Mouse (Mus musculus) forebrain, embryonic 13.5 days (tissue): ENCODE results near the gene Serping1. TPM values are rescaled to one million over a fixed set of nuclear protein-coding genes. Genes with fewer than 3 reads are reported as not detected.
"Not testable (repeated sequence)": the region's sequence is repeated elsewhere in the genome, so short reads cannot be mapped to it uniquely, and the experiment has no call there.

Experiments used
- ATAC-seq: fragments of 200-750 bp; cut with Nextera tagmentation; 2 replicates; pipeline ENCODE4 v1.8.0; 2017
- H3K27ac ChIP-seq: fragments of 300-500 bp; sonication (generic); 2 replicates; pipeline ENCODE4 v1.5.1; 2015; ENCODE audit warnings: inconsistent platforms, mild to moderate bottlenecking, moderate library complexity
- H3K27me3 ChIP-seq: fragments of 300-500 bp; sonication (generic); 2 replicates; pipeline ENCODE4 v1.6.1; 2015; ENCODE audit warnings: mild to moderate bottlenecking, inconsistent platforms
- H3K36me3 ChIP-seq: fragments of 300-500 bp; sonication (generic); 2 replicates; pipeline ENCODE4 v1.6.1; 2015; ENCODE audit warnings: mild to moderate bottlenecking, inconsistent platforms; ENCODE audit not compliant: poor library complexity, severe bottlenecking
- H3K4me1 ChIP-seq: fragments of 300-500 bp; sonication (generic); 2 replicates; pipeline ENCODE4 v1.6.1; 2015; ENCODE audit warnings: inconsistent platforms
- H3K4me2 ChIP-seq: fragments of 300-500 bp; sonication (generic); 2 replicates; pipeline ENCODE4 v1.6.1; 2015; ENCODE audit warnings: inconsistent platforms, mild to moderate bottlenecking, moderate library complexity
- H3K4me3 ChIP-seq: fragments of 300-500 bp; sonication (generic); 2 replicates; pipeline ENCODE4 v1.5.1; 2015; ENCODE audit warnings: mild to moderate bottlenecking, inconsistent platforms
- H3K9ac ChIP-seq: fragments of 300-500 bp; sonication (generic); 2 replicates; pipeline ENCODE4 v1.6.1; 2015; ENCODE audit warnings: mild to moderate bottlenecking, inconsistent platforms
- H3K9me3 ChIP-seq: fragments of 300-500 bp; sonication (generic); replicated peaks from 2 replicates; pipeline ENCODE4 v1.6.1; 2016; ENCODE audit warnings: inconsistent platforms
- WGBS: fragments of 180-500 bp; shearing (Covaris S2); methylation state at CpG from one replicate; pipeline ENCODE4 v1.1.7; 2015; 5-methylcytosine and 5-hydroxymethylcytosine counted together
- polyA plus RNA-seq: library from polyadenylated mRNA; unstranded; fragments of >200 nt; fragmentation: Nextera tagmentation; extraction: Ambion mirVana; gene quantifications from 2 replicates; pipeline ENCODE4 v1.2.1, GENCODE M21; 2015

Gene Serping1
- polyA plus RNA-seq: 22.3 and 25.6 TPM in 2 replicates

- WGBS: 64% methylated on average over 9 of the region's 9 CpGs
- H3K4me2 ChIP-seq: peak within 1 kb of the TSS; percentile 59
- H3K4me1 ChIP-seq: peaks cover 14% of the 10 kb centered on the region
- no peaks in the 10 kb centered on the region for H3K9me3 ChIP-seq
- H3K9ac ChIP-seq: peak within 1 kb of the TSS; percentile 54
- peak within 1 kb of the TSS; percentile 35 for H3K4me3 ChIP-seq
- peak; percentile 50; the same call in 1 of the 2 replicates for ATAC-seq
- peak within 1 kb of the TSS; percentile 75 for H3K27ac ChIP-seq
- no peaks in the 10 kb centered on the region for H3K36me3 ChIP-seq
- no peaks in the 10 kb centered on the region for H3K27me3 ChIP-seq
Measured at GRCm38 (mm10) chr2:84775241-84775640, at the start of gene Serping1. TSS of gene Serping1 (minus strand) at chr2:84775444.

- 46% methylated on average over 2 of the region's 2 CpGs for WGBS
- H3K4me3 ChIP-seq: no peak overlapping the region
- H3K9me3 ChIP-seq: no peaks in the 10 kb centered on the region
- peaks cover 10% of the 10 kb centered on the region for H3K4me1 ChIP-seq
- no peaks in the 10 kb centered on the region for H3K36me3 ChIP-seq
- ATAC-seq: no peak
- H3K4me2 ChIP-seq: no peak overlapping the region
- H3K27me3 ChIP-seq: peaks cover 7% of the 10 kb centered on the region; the same call in 1 of the 2 replicates
- no peak overlapping the region for H3K9ac ChIP-seq
- H3K27ac ChIP-seq: no peak overlapping the region
Measured at GRCm38 (mm10) chr2:84823237-84823636, 48.0 kb upstream of the Serping1 start.

GRCm38 (mm10) chr2:84822552-84822951, 47.3 kb upstream of the Serping1 start, which contains the start of gene Smtnl1:
TSS of gene Smtnl1 (minus strand) at chr2:84822652.
- H3K27me3 ChIP-seq: peaks cover 7% of the 10 kb centered on the region; the same call in 1 of the 2 replicates
- no peak within 1 kb of the TSS for H3K9ac ChIP-seq
- 68% methylated on average over 13 of the region's 13 CpGs for WGBS
- H3K4me3 ChIP-seq: no peak within 1 kb of the TSS
- no peak within 1 kb of the TSS for H3K27ac ChIP-seq
- no peak for ATAC-seq
- peaks cover 3% of the 10 kb centered on the region for H3K4me1 ChIP-seq
- no peaks in the 10 kb centered on the region for H3K9me3 ChIP-seq
- no peaks in the 10 kb centered on the region for H3K36me3 ChIP-seq
- H3K4me2 ChIP-seq: no peak within 1 kb of the TSS

- Histone ChIP-seq H3K27ac (no peak overlapping the region), H3K36me3 (no peaks in the 10 kb centered on the region), H3K9me3 (no peaks in the 10 kb centered on the region), H3K9ac (no peak overlapping the region), H3K4me2 (no peak overlapping the region), H3K4me1 (no peaks in the 10 kb centered on the region), H3K4me3 (no peak overlapping the region), H3K27me3 (peaks cover 7% of the 10 kb centered on the region; the same call in 1 of the 2 replicates)
- no peak for ATAC-seq
- 67% methylated on average over 3 of the region's 3 CpGs for WGBS
Measured at GRCm38 (mm10) chr2:84819861-84820260, 44.6 kb upstream of the Serping1 start.

GRCm38 (mm10) chr2:84812676-84813075, 37.4 kb upstream of the Serping1 start:
- Histone ChIP-seq H3K9ac (no peak overlapping the region), H3K27ac (no peak overlapping the region), H3K9me3 (no peaks in the 10 kb centered on the region), H3K4me2 (no peak overlapping the region), H3K36me3 (no peaks in the 10 kb centered on the region), H3K4me1 (no peaks in the 10 kb centered on the region), H3K4me3 (no peak overlapping the region), H3K27me3 (no peaks in the 10 kb centered on the region)
- no peak for ATAC-seq
- WGBS: 75% methylated on average over 6 of the region's 6 CpGs

- no peaks in the 10 kb centered on the region for H3K4me1 ChIP-seq
- no peaks in the 10 kb centered on the region for H3K9me3 ChIP-seq
- ATAC-seq: no peak
- no peaks in the 10 kb centered on the region for H3K27me3 ChIP-seq
- H3K4me2 ChIP-seq: no peak overlapping the region
- no peaks in the 10 kb centered on the region for H3K36me3 ChIP-seq
- WGBS: 88% methylated on average over 7 of the region's 7 CpGs
- H3K4me3 ChIP-seq: no peak overlapping the region
- no peak overlapping the region for H3K9ac ChIP-seq
- no peak overlapping the region for H3K27ac ChIP-seq
Measured at GRCm38 (mm10) chr2:84811880-84812279, 36.6 kb upstream of the Serping1 start.

- Histone ChIP-seq H3K4me3 (no peak overlapping the region; the same call in 1 of the 2 replicates), H3K36me3 (no peaks in the 10 kb centered on the region), H3K9me3 (no peaks in the 10 kb centered on the region), H3K27ac (no peak overlapping the region), H3K4me2 (peak overlapping the region; percentile 35), H3K4me1 (no peaks in the 10 kb centered on the region), H3K27me3 (no peaks in the 10 kb centered on the region), H3K9ac (no peak overlapping the region)
- 41% methylated on average over 26 of the region's 26 CpGs for WGBS
- peak; percentile 84 for ATAC-seq
Measured at GRCm38 (mm10) chr2:84810886-84811577, 35.8 kb upstream of the Serping1 start.

- Histone ChIP-seq H3K4me1 (no peaks in the 10 kb centered on the region), H3K4me3 (no peak overlapping the region), H3K27ac (no peak overlapping the region), H3K9ac (no peak overlapping the region), H3K9me3 (no peaks in the 10 kb centered on the region), H3K36me3 (no peaks in the 10 kb centered on the region), H3K27me3 (no peaks in the 10 kb centered on the region), H3K4me2 (peak overlapping the region; percentile 35; the same call in 1 of the 2 replicates)
- 52% methylated on average over 6 of the region's 6 CpGs for WGBS
- ATAC-seq: no peak; the same call in 1 of the 2 replicates
Measured at GRCm38 (mm10) chr2:84810526-84810885, 35.3 kb upstream of the Serping1 start.

- ATAC-seq: no peak
- Histone ChIP-seq H3K27ac (no peak overlapping the region), H3K9me3 (no peaks in the 10 kb centered on the region), H3K4me2 (no peak overlapping the region), H3K4me3 (no peak overlapping the region), H3K9ac (no peak overlapping the region), H3K4me1 (no peaks in the 10 kb centered on the region), H3K36me3 (no peaks in the 10 kb centered on the region), H3K27me3 (no peaks in the 10 kb centered on the region)
Measured at GRCm38 (mm10) chr2:84809330-84809729, 34.1 kb upstream of the Serping1 start.

GRCm38 (mm10) chr2:84806546-84806945, 31.3 kb upstream of the Serping1 start:
- no peaks in the 10 kb centered on the region for H3K4me1 ChIP-seq
- no peak overlapping the region for H3K4me2 ChIP-seq
- H3K4me3 ChIP-seq: no peak overlapping the region
- H3K27me3 ChIP-seq: no peaks in the 10 kb centered on the region
- no peaks in the 10 kb centered on the region for H3K36me3 ChIP-seq
- 81% methylated on average over 5 of the region's 5 CpGs for WGBS
- H3K9ac ChIP-seq: no peak overlapping the region
- H3K9me3 ChIP-seq: no peaks in the 10 kb centered on the region
- no peak overlapping the region for H3K27ac ChIP-seq
- no peak for ATAC-seq

GRCm38 (mm10) chr2:84803963-84804362, 28.7 kb upstream of the Serping1 start:
- Histone ChIP-seq H3K9me3 (no peaks in the 10 kb centered on the region), H3K27me3 (no peaks in the 10 kb centered on the region), H3K4me3 (no peak overlapping the region), H3K27ac (no peak overlapping the region), H3K4me1 (peaks cover 4% of the 10 kb centered on the region; the same call in 1 of the 2 replicates), H3K9ac (no peak overlapping the region), H3K36me3 (no peaks in the 10 kb centered on the region), H3K4me2 (no peak overlapping the region)
- WGBS: 90% methylated on average over 7 of the region's 7 CpGs
- ATAC-seq: no peak

GRCm38 (mm10) chr2:84801223-84801622, 26.0 kb upstream of the Serping1 start:
- H3K9ac ChIP-seq, H3K27me3 ChIP-seq, H3K4me3 ChIP-seq, H3K4me2 ChIP-seq, H3K9me3 ChIP-seq, H3K4me1 ChIP-seq, H3K27ac ChIP-seq, H3K36me3 ChIP-seq, ATAC-seq: not testable (repeated sequence)
- WGBS: 74% methylated on average over 5 of the region's 5 CpGs

- 85% methylated on average over 4 of the region's 4 CpGs for WGBS
- Histone ChIP-seq H3K4me3 (no peak overlapping the region), H3K27me3 (no peaks in the 10 kb centered on the region), H3K36me3 (no peaks in the 10 kb centered on the region), H3K4me1 (peaks cover 4% of the 10 kb centered on the region; the same call in 1 of the 2 replicates), H3K9ac (no peak overlapping the region), H3K27ac (no peak overlapping the region), H3K4me2 (no peak overlapping the region), H3K9me3 (0 out of 2 replicates have a peak, but pooled peaks cover under 1% of the 10 kb centered on the region)
- ATAC-seq: no peak
Measured at GRCm38 (mm10) chr2:84800304-84800703, 25.1 kb upstream of the Serping1 start.
